14 mouse cellular contexts compared by ENCODE assay signal in the genomic region with DNA sequence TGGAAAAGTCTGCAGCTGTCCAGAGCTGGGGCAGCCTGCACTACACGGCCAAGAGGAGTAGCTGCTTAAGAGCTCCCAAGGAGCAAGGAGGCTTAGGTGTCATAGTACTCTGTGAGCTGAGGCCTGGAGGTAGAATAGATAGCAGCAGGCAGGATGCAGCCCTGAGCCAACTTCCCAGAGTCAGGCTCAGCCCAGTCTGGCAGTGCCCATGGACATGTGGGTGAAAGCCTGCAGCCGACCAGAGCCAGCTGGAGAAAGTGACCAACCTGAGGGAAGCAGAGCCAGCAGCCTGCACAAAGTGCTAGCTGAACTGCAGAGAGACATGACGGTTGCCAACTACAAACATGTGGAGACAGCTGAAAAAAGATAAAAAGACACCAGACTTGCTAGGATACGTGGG. TPM values are rescaled to one million over a fixed set of nuclear protein-coding genes. Genes with fewer than 3 reads are reported as not detected.
A peak's percentile ranks its signal among the peaks of the same experiment; 100 is the strongest.
DNase-seq lines count a peak whose midpoint lies in the region; ATAC-seq and TF ChIP-seq lines count a peak whose summit lies in the region.
"Had no signal": no experiment of that assay in that cellular context is flagged by ENCODE, and none has a peak within 500 bp of the region (broad histone marks: within the 10 kb centered on the region; RNA-seq: fewer than 3 reads in every experiment).

No protein-coding gene starts in this region.

- no peaks in the 10 kb centered on the region for H3K27me3 ChIP-seq in lung, postnatal 0 days (replicated peaks; ENCODE audit: insufficient read depth, low read length)
- no peaks in the 10 kb centered on the region for H3K27me3 ChIP-seq in forebrain, embryonic 16.5 days (replicated peaks; ENCODE audit: control insufficient read depth, insufficient read depth, low read length)
- H3K27me3 ChIP-seq: embryonic facial prominence, embryonic 13.5 days; intestine, embryonic 15.5 days; midbrain, embryonic 13.5 days had no signal

- peak; percentile 64 for DNase-seq in adrenal gland, postnatal 10 days
- no peak for DNase-seq in adrenal gland, adult 8-10 months
- peak; percentile 31 for DNase-seq in lung, postnatal 14 days
- no peak for DNase-seq in lung, postnatal 0 days (ENCODE audit: low spot score)
- DNase-seq in heart, adult 9 months (ENCODE audit: low spot score in 2 of 2): peak; percentile 49 to 52
- DNase-seq in skeletal muscle tissue, adult 2 months (ENCODE audit: low read depth, low spot score): peak; percentile 52

- H3K9ac ChIP-seq in lung, postnatal 0 days (replicated peaks; ENCODE audit: low read depth): no peak overlapping the region
- H3K9ac ChIP-seq in forebrain, embryonic 16.5 days (replicated peaks; ENCODE audit: low read depth, low read length): no peak overlapping the region
- H3K9ac ChIP-seq: embryonic facial prominence, embryonic 13.5 days; intestine, embryonic 15.5 days; limb, embryonic 12.5 days; midbrain, embryonic 13.5 days had no signal

- ATAC-seq in lung, postnatal 0 days: no peak
- ATAC-seq in granulocyte monocyte progenitor cell, adult 5-6 weeks (replicated peaks; ENCODE audit: poor library complexity, severe bottlenecking): no peak
- no peak for ATAC-seq in forebrain, embryonic 16.5 days
- ATAC-seq: intestine, embryonic 15.5 days; midbrain, embryonic 13.5 days had no signal

- H3K27ac ChIP-seq in lung, postnatal 0 days (ENCODE audit: low read length): no peak overlapping the region
- no peak overlapping the region for H3K27ac ChIP-seq in forebrain, embryonic 16.5 days (ENCODE audit: low read length)
- H3K27ac ChIP-seq: embryonic facial prominence, embryonic 13.5 days; intestine, embryonic 15.5 days; limb, embryonic 12.5 days; midbrain, embryonic 13.5 days had no signal

- 53% methylated on average over 4 of the region's 4 CpGs for WGBS in lung, postnatal 0 days
- 66% methylated on average over 4 of the region's 4 CpGs for WGBS in forebrain, embryonic 16.5 days

- TF ChIP-seq EP300 in lung, postnatal 0 days (IDR thresholded peaks at IDR 0.05): no peak

- H3K36me3 ChIP-seq in lung, postnatal 0 days (ENCODE audit: insufficient read depth, low read length): no peaks in the 10 kb centered on the region
- no peaks in the 10 kb centered on the region for H3K36me3 ChIP-seq in forebrain, embryonic 16.5 days (ENCODE audit: control insufficient read depth, insufficient read depth)
- H3K36me3 ChIP-seq: embryonic facial prominence, embryonic 13.5 days; intestine, embryonic 15.5 days; limb, embryonic 12.5 days; midbrain, embryonic 13.5 days had no signal

- no peak for TF ChIP-seq CTCF in lung, postnatal 0 days (IDR thresholded peaks at IDR 0.05)

- no peaks in the 10 kb centered on the region for H3K4me1 ChIP-seq in lung, postnatal 0 days (ENCODE audit: insufficient read depth, low read depth, low read length)
- no peaks in the 10 kb centered on the region for H3K4me1 ChIP-seq in forebrain, embryonic 16.5 days (replicated peaks; ENCODE audit: control insufficient read depth, insufficient read depth, low read length)
- H3K4me1 ChIP-seq: embryonic facial prominence, embryonic 13.5 days; intestine, embryonic 15.5 days; limb, embryonic 12.5 days; midbrain, embryonic 13.5 days had no signal

- H3K9me3 ChIP-seq in lung, postnatal 0 days (ENCODE audit: low read length): no peaks in the 10 kb centered on the region
- no peaks in the 10 kb centered on the region for H3K9me3 ChIP-seq in forebrain, embryonic 16.5 days (ENCODE audit: control insufficient read depth, low read length)
- H3K9me3 ChIP-seq: embryonic facial prominence, embryonic 13.5 days; intestine, embryonic 15.5 days; limb, embryonic 12.5 days; midbrain, embryonic 13.5 days had no signal

- no peak overlapping the region for H3K4me2 ChIP-seq in lung, postnatal 0 days (replicated peaks; ENCODE audit: low read depth, low read length)
- H3K4me2 ChIP-seq in forebrain, embryonic 16.5 days (ENCODE audit: low read length): no peak overlapping the region
- H3K4me2 ChIP-seq: embryonic facial prominence, embryonic 13.5 days; intestine, embryonic 15.5 days; limb, embryonic 12.5 days; midbrain, embryonic 13.5 days had no signal

- H3K4me3 ChIP-seq in lung, postnatal 0 days (ENCODE audit: low read depth, low read length): no peak overlapping the region
- H3K4me3 ChIP-seq in forebrain, embryonic 16.5 days (replicated peaks; ENCODE audit: low read length): no peak overlapping the region
- H3K4me3 ChIP-seq: embryonic facial prominence, embryonic 13.5 days; intestine, embryonic 15.5 days; limb, embryonic 12.5 days; midbrain, embryonic 13.5 days had no signal

RNA-seq across cellular contexts. Expression of gene Knstrn, which starts 6.9 kb away (rescaled TPM):
- 10 to 100 TPM; 18.2 to 19.1 TPM for total RNA-seq in adrenal gland, postnatal 10 days (2021)
- total RNA-seq in adrenal gland, adult 8-10 months (2022): 1 to 10 TPM; 1.3 to 3.2 (median 2.5) TPM
- 4.9 and 9.0 TPM in 2 replicates for polyA plus RNA-seq in lung, postnatal 0 days (2015; fragmentation: Nextera tagmentation; extraction: Ambion mirVana)
- 57.9 and 61.3 TPM in 2 replicates for total RNA-seq in granulocyte monocyte progenitor cell, adult 5-6 weeks (2014; fragmentation: Nextera tagmentation)
- total RNA-seq in granulocyte monocyte progenitor cell, adult 5-6 weeks (2017): 190 and 228 TPM in 2 replicates
- 49.6 and 52.6 TPM in 2 replicates for polyA plus RNA-seq in forebrain, embryonic 16.5 days (2015; fragmentation: Nextera tagmentation; extraction: Ambion mirVana)

RNA-seq across cellular contexts. Expression of gene Disp2, which starts 27.3 kb away (rescaled TPM):
- 10 to 100 TPM; 22.0 to 26.2 TPM for total RNA-seq in adrenal gland, postnatal 10 days (2021)
- 10 to 100 TPM; 43.7 to 68.9 (median 51.7) TPM for total RNA-seq in adrenal gland, adult 8-10 months (2022)
- polyA plus RNA-seq in lung, postnatal 0 days (2015; fragmentation: Nextera tagmentation; extraction: Ambion mirVana): 0.95 and 1.1 TPM in 2 replicates
- not detected in 2 replicates for total RNA-seq in granulocyte monocyte progenitor cell, adult 5-6 weeks (2014; fragmentation: Nextera tagmentation)
- total RNA-seq in granulocyte monocyte progenitor cell, adult 5-6 weeks (2017): not detected in 2 replicates
- 27.3 and 36.9 TPM in 2 replicates for polyA plus RNA-seq in forebrain, embryonic 16.5 days (2015; fragmentation: Nextera tagmentation; extraction: Ambion mirVana)

RNA-seq across cellular contexts. Expression of gene Phgr1, which starts 34.3 kb away (rescaled TPM):
- total RNA-seq in adrenal gland, postnatal 10 days (2021): not detected
- not detected for total RNA-seq in adrenal gland, adult 8-10 months (2022)
- polyA plus RNA-seq in lung, postnatal 0 days (2015; fragmentation: Nextera tagmentation; extraction: Ambion mirVana): 11.9 and 13.6 TPM in 2 replicates
- total RNA-seq in granulocyte monocyte progenitor cell, adult 5-6 weeks (2014; fragmentation: Nextera tagmentation): not detected in 2 replicates
- total RNA-seq in granulocyte monocyte progenitor cell, adult 5-6 weeks (2017): not detected in 2 replicates
- polyA plus RNA-seq in forebrain, embryonic 16.5 days (2015; fragmentation: Nextera tagmentation; extraction: Ambion mirVana): not detected in 2 replicates
- total RNA-seq: layer of hippocampus, adult 8-10 months had no signal
- polyA plus RNA-seq: brain, embryonic 14.5 days; embryonic facial prominence, embryonic 13.5 days; limb, embryonic 12.5 days; midbrain, embryonic 13.5 days had no signal

RNA-seq across cellular contexts. Expression of gene Ccdc9b, which starts 44.4 kb away (rescaled TPM):
- total RNA-seq in adrenal gland, postnatal 10 days (2021): 1 to 10 TPM; 3.2 to 5.5 TPM
- 10 to 100 TPM in 2 of 4 experiments, 1 to 10 TPM in 2; 5.3 to 18.8 (median 11.2) TPM for total RNA-seq in adrenal gland, adult 8-10 months (2022)
- polyA plus RNA-seq in lung, postnatal 0 days (2015; fragmentation: Nextera tagmentation; extraction: Ambion mirVana): 4.3 and 4.7 TPM in 2 replicates
- total RNA-seq in granulocyte monocyte progenitor cell, adult 5-6 weeks (2014; fragmentation: Nextera tagmentation): 0.92 and 2.3 TPM in 2 replicates
- total RNA-seq in granulocyte monocyte progenitor cell, adult 5-6 weeks (2017): 0.26 and 0.82 TPM in 2 replicates
- 1.3 and 1.6 TPM in 2 replicates for polyA plus RNA-seq in forebrain, embryonic 16.5 days (2015; fragmentation: Nextera tagmentation; extraction: Ambion mirVana)

RNA-seq across cellular contexts. Expression of gene Ivd, which starts 54.9 kb away (rescaled TPM):
- total RNA-seq in adrenal gland, postnatal 10 days (2021): 100 to 1,000 TPM; 157 to 177 TPM
- 100 to 1,000 TPM; 250 to 438 (median 309) TPM for total RNA-seq in adrenal gland, adult 8-10 months (2022)
- polyA plus RNA-seq in lung, postnatal 0 days (2015; fragmentation: Nextera tagmentation; extraction: Ambion mirVana): 46.5 and 53.2 TPM in 2 replicates
- total RNA-seq in granulocyte monocyte progenitor cell, adult 5-6 weeks (2014; fragmentation: Nextera tagmentation): 59.9 and 60.9 TPM in 2 replicates
- total RNA-seq in granulocyte monocyte progenitor cell, adult 5-6 weeks (2017): 34.6 and 45.3 TPM in 2 replicates
- 45.2 and 50.4 TPM in 2 replicates for polyA plus RNA-seq in forebrain, embryonic 16.5 days (2015; fragmentation: Nextera tagmentation; extraction: Ambion mirVana)

Comparison
In these comparisons a context has a peak if more than half of its experiments do, and no peak if none do; other contexts are left out.
1. DNase-seq: peak in adrenal gland, postnatal 10 days (single experiment), lung, postnatal 14 days (single experiment), heart, adult 9 months (2 of 2) and skeletal muscle tissue, adult 2 months (single experiment); none in adrenal gland, adult 8-10 months (single experiment) and lung, postnatal 0 days (single experiment).
2. RNA of gene Knstrn, which starts 6.9 kb away (total RNA-seq): 57.9 to 228 TPM in granulocyte monocyte progenitor cell, adult 5-6 weeks and 18.2 to 19.1 TPM in adrenal gland, postnatal 10 days; 1.3 to 3.2 TPM in adrenal gland, adult 8-10 months; every median in the first group is over 4 times any median in the second.
3. RNA of gene Disp2, which starts 27.3 kb away (total RNA-seq): 43.7 to 68.9 TPM in adrenal gland, adult 8-10 months and 22.0 to 26.2 TPM in adrenal gland, postnatal 10 days; not detected in granulocyte monocyte progenitor cell, adult 5-6 weeks; every median in the first group is over 10 times any median in the second.